Comparison of ENCODE assay signal across 8 mouse cellular contexts in the genomic region with DNA sequence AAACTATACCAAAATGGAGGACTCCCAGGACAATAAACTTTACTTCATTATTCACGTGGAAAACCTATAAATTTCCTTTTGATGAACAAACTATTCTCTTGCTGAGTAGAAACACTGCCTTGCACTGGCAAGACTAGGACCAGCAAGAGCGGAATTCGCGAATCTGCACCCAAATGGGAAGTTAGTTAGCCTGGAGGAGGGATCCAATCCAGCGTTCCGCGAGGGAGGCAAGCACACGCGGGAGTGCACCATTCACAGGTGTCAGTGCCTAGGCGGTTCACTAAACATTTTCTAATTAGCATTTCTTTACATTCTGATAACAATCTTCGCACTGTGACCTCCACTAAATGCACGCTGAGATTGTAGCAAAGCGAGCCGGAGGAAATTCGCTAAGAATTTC. TPM values are rescaled to one million over a fixed set of nuclear protein-coding genes. Genes with fewer than 3 reads are reported as not detected.
DNase-seq lines count a peak whose midpoint lies in the region; ATAC-seq and TF ChIP-seq lines count a peak whose summit lies in the region.

No protein-coding gene starts in this region.

- no peak for ATAC-seq in intestine, embryonic 16.5 days
- ATAC-seq in midbrain, embryonic 13.5 days, result no peak
- ATAC-seq in activated CD4-positive, CD25-positive, alpha-beta regulatory T cell, adult 4 months, result no peak
- no peak for ATAC-seq in megakaryocyte-erythroid progenitor cell, adult 5-6 weeks (replicated peaks; ENCODE audit: low FRiP score, low TSS enrichment, poor library complexity, severe bottlenecking)

- peak overlapping the region; percentile 77; the same call in 1 of the 2 replicates for H3K9ac ChIP-seq in intestine, embryonic 16.5 days (ENCODE audit: low read depth, low read length)
- peak overlapping the region; percentile 93 for H3K9ac ChIP-seq in midbrain, embryonic 13.5 days (replicated peaks)

- H3K4me2 ChIP-seq in intestine, embryonic 16.5 days (ENCODE audit: low read depth, low read length), result peak overlapping the region; percentile 99
- peak overlapping the region; percentile 90 for H3K4me2 ChIP-seq in midbrain, embryonic 13.5 days (replicated peaks)

- no peaks in the 10 kb centered on the region for H3K9me3 ChIP-seq in intestine, embryonic 16.5 days (ENCODE audit: control insufficient read depth, low read length)
- no peaks in the 10 kb centered on the region for H3K9me3 ChIP-seq in midbrain, embryonic 13.5 days

- TF ChIP-seq CTCF in cerebellum, adult 2 months (IDR thresholded peaks at IDR 0.05; ENCODE audit: borderline replicate concordance, insufficient read depth, low read depth, low read length), result no peak

- WGBS in cerebellum, adult 2 months, result 3% methylated on average over 15 of the region's 15 CpGs
- 6% methylated on average over 15 of the region's 15 CpGs for WGBS in intestine, embryonic 16.5 days
- WGBS in midbrain, embryonic 13.5 days, result 2% methylated on average over 15 of the region's 15 CpGs

- H3K27ac ChIP-seq in cerebellum, adult 2 months (ENCODE audit: insufficient read depth, low read length), result no peak overlapping the region
- no peak overlapping the region for H3K27ac ChIP-seq in intestine, embryonic 16.5 days (ENCODE audit: low read length)
- H3K27ac ChIP-seq in midbrain, embryonic 13.5 days, result no peak overlapping the region

- TF ChIP-seq POLR2A in cerebellum, adult 2 months (IDR thresholded peaks at IDR 0.05; ENCODE audit: borderline replicate concordance, insufficient read depth, low read length), result no peak

- peak overlapping the region; percentile 66 for H3K4me3 ChIP-seq in cerebellum, adult 2 months (replicated peaks; ENCODE audit: insufficient read depth, low read depth, low read length)
- peak overlapping the region; percentile 89 for H3K4me3 ChIP-seq in intestine, embryonic 16.5 days (ENCODE audit: low read length)
- peak overlapping the region; percentile 97 for H3K4me3 ChIP-seq in midbrain, embryonic 13.5 days (replicated peaks)

- peaks cover 37% of the 10 kb centered on the region for H3K4me1 ChIP-seq in cerebellum, adult 2 months (ENCODE audit: control insufficient read depth, insufficient read depth, low read length)
- 0 out of 2 replicates have a peak, but pooled peaks cover 6% of the 10 kb centered on the region for H3K4me1 ChIP-seq in intestine, embryonic 16.5 days (ENCODE audit: control insufficient read depth, insufficient read depth, low read length)
- H3K4me1 ChIP-seq in midbrain, embryonic 13.5 days (replicated peaks), result peaks cover 29% of the 10 kb centered on the region

- peak in 1 of 2 experiments; percentile 36 for DNase-seq in cerebellum, adult 2 months
- DNase-seq in cerebellum, adult 9-10 months, result no peak
- DNase-seq in testis, postnatal 10 days (ENCODE audit: low spot score), result peak; percentile 48
- no peak for DNase-seq in testis, postnatal 14 days (ENCODE audit: low spot score)

- H3K27me3 ChIP-seq in cerebellum, adult 2 months (ENCODE audit: control insufficient read depth, insufficient read depth, low read length), result no peaks in the 10 kb centered on the region
- peaks cover 20% of the 10 kb centered on the region for H3K27me3 ChIP-seq in intestine, embryonic 16.5 days (replicated peaks; ENCODE audit: control insufficient read depth, insufficient read depth, low read length)
- H3K27me3 ChIP-seq in midbrain, embryonic 13.5 days, result peaks cover 27% of the 10 kb centered on the region

- no peaks in the 10 kb centered on the region for H3K36me3 ChIP-seq in intestine, embryonic 16.5 days (ENCODE audit: control insufficient read depth, insufficient read depth, low read length)
- no peaks in the 10 kb centered on the region for H3K36me3 ChIP-seq in midbrain, embryonic 13.5 days

RNA-seq across cellular contexts. Expression of gene Zbtb46, which starts 1.4 kb away (rescaled TPM):
- 31.9 and 34.6 TPM in 2 replicates for polyA plus RNA-seq in cerebellum, adult 2 months (2012; rRNA removed)
- polyA plus RNA-seq in intestine, embryonic 16.5 days (2015; fragmentation: Nextera tagmentation; extraction: Ambion mirVana), result 6.1 and 6.5 TPM in 2 replicates
- 24.1 and 24.3 TPM in 2 replicates for polyA plus RNA-seq in midbrain, embryonic 13.5 days (2015; fragmentation: Nextera tagmentation; extraction: Ambion mirVana)
- 1 to 10 TPM; 2.5 to 4.3 TPM for polyA plus RNA-seq in activated CD4-positive, CD25-positive, alpha-beta regulatory T cell, adult 4 months (2017; shearing (Covaris generic))
- total RNA-seq in megakaryocyte-erythroid progenitor cell, adult 5-6 weeks (2014; fragmentation: Nextera tagmentation), result 22.8 and 38.7 TPM in 2 replicates
- total RNA-seq in megakaryocyte-erythroid progenitor cell, adult 5-6 weeks (2017), result 22.3 and 33.5 TPM in 2 replicates

RNA-seq across cellular contexts. Expression of gene Abhd16b, which starts 35.2 kb away (rescaled TPM):
- polyA plus RNA-seq in cerebellum, adult 2 months (2012; rRNA removed), result not detected in 2 replicates
- 0.07 and 0.10 TPM in 2 replicates for polyA plus RNA-seq in intestine, embryonic 16.5 days (2015; fragmentation: Nextera tagmentation; extraction: Ambion mirVana)
- polyA plus RNA-seq in midbrain, embryonic 13.5 days (2015; fragmentation: Nextera tagmentation; extraction: Ambion mirVana), result not detected in 2 replicates
- polyA plus RNA-seq in activated CD4-positive, CD25-positive, alpha-beta regulatory T cell, adult 4 months (2017; shearing (Covaris generic)), result not detected
- not detected in 2 replicates for total RNA-seq in megakaryocyte-erythroid progenitor cell, adult 5-6 weeks (2014; fragmentation: Nextera tagmentation)
- total RNA-seq in megakaryocyte-erythroid progenitor cell, adult 5-6 weeks (2017), result not detected in 2 replicates

RNA-seq across cellular contexts. Expression of gene Tpd52l2, which starts 39.1 kb away (rescaled TPM):
- polyA plus RNA-seq in cerebellum, adult 2 months (2012; rRNA removed), result 154 and 159 TPM in 2 replicates
- 122 and 134 TPM in 2 replicates for polyA plus RNA-seq in intestine, embryonic 16.5 days (2015; fragmentation: Nextera tagmentation; extraction: Ambion mirVana)
- 116 and 121 TPM in 2 replicates for polyA plus RNA-seq in midbrain, embryonic 13.5 days (2015; fragmentation: Nextera tagmentation; extraction: Ambion mirVana)
- polyA plus RNA-seq in activated CD4-positive, CD25-positive, alpha-beta regulatory T cell, adult 4 months (2017; shearing (Covaris generic)), result 100 to 1,000 TPM in 1 of 2 experiments, 10 to 100 TPM in 1; 88.0 to 103 TPM
- 65.2 and 70.9 TPM in 2 replicates for total RNA-seq in megakaryocyte-erythroid progenitor cell, adult 5-6 weeks (2014; fragmentation: Nextera tagmentation)
- 106 and 151 TPM in 2 replicates for total RNA-seq in megakaryocyte-erythroid progenitor cell, adult 5-6 weeks (2017)
